Mouse (Mus musculus) layer of hippocampus, adult 9-11 months (tissue): ENCODE measurements at regions not wholly inside any gene's neighbourhood (a gene's known extent, or its start where the extent isn't known, plus 50 kb on each side); places are given as distances from the start of the nearest gene placed in this dataset.
"Not testable (repeated sequence)": the region's sequence is repeated elsewhere in the genome, so short reads cannot be mapped to it uniquely, and the experiment has no call there.

ENCODE experiments used
- DNase-seq: peaks from one replicate; pipeline ENCODE4 v3.0.0; 2022

- DNase-seq = no peak
These were observed 76.6 kb upstream of the Ptgfr start for GRCm38 (mm10) chr3:151914010-151914513.

GRCm38 (mm10) chr3:151912292-151912691 is 74.9 kb upstream of the Ptgfr start:
- DNase-seq = not testable (repeated sequence)

GRCm38 (mm10) chr3:151910851-151911250 is 73.4 kb upstream of the Ptgfr start:
- no peak for DNase-seq

GRCm38 (mm10) chr3:151909344-151909743 is 71.9 kb upstream of the Ptgfr start:
- DNase-seq = no peak

- DNase-seq = no peak
These were observed 71.5 kb upstream of the Ptgfr start for GRCm38 (mm10) chr3:151908886-151909285.

GRCm38 (mm10) chr3:151905775-151906174 is 68.3 kb upstream of the Ptgfr start:
- DNase-seq = no peak

- DNase-seq = no peak
These were observed 65.7 kb upstream of the Ptgfr start for GRCm38 (mm10) chr3:151903169-151903568.

- no peak for DNase-seq
These were observed 64.9 kb upstream of the Ptgfr start for GRCm38 (mm10) chr3:151902216-151902827.

- peak; percentile 17 for DNase-seq
These were observed 62.2 kb upstream of the Ptgfr start for GRCm38 (mm10) chr3:151899676-151900075.

- no peak for DNase-seq
These were observed 61.7 kb upstream of the Ptgfr start for GRCm38 (mm10) chr3:151899094-151899493.

- DNase-seq = no peak
These were observed 58.9 kb upstream of the Ptgfr start for GRCm38 (mm10) chr3:151896320-151896719.

- no peak for DNase-seq
These were observed 57.3 kb upstream of the Ptgfr start for GRCm38 (mm10) chr3:151894712-151895111.

GRCm38 (mm10) chr3:151893421-151894235 is 56.2 kb upstream of the Ptgfr start:
- no peak for DNase-seq

GRCm38 (mm10) chr3:151891760-151892253 is 54.4 kb upstream of the Ptgfr start:
- peak; percentile 50 for DNase-seq

GRCm38 (mm10) chr3:151891336-151891735 is 53.9 kb upstream of the Ptgfr start:
- DNase-seq = no peak

GRCm38 (mm10) chr3:151889738-151890137 is 52.3 kb upstream of the Ptgfr start:
- DNase-seq = no peak
